Mouse (Mus musculus): ENCODE data around the gene H2-D1.

GRCm38 (mm10) chr17:35278957-35279688 lies 16.6 kb downstream of the H2-D1 start:
- TF ChIP-seq POLR2A (IDR thresholded peaks at IDR 0.05; ENCODE audit: borderline replicate concordance, insufficient read depth, low read length) (no peak), CTCF (IDR thresholded peaks at IDR 0.05; ENCODE audit: borderline replicate concordance, insufficient read depth, low read depth, low read length) (no peak)

All from cerebellum, adult 2 months (tissue).